Comparison of ENCODE assay signal across 30 mouse cellular contexts in the genomic region with DNA sequence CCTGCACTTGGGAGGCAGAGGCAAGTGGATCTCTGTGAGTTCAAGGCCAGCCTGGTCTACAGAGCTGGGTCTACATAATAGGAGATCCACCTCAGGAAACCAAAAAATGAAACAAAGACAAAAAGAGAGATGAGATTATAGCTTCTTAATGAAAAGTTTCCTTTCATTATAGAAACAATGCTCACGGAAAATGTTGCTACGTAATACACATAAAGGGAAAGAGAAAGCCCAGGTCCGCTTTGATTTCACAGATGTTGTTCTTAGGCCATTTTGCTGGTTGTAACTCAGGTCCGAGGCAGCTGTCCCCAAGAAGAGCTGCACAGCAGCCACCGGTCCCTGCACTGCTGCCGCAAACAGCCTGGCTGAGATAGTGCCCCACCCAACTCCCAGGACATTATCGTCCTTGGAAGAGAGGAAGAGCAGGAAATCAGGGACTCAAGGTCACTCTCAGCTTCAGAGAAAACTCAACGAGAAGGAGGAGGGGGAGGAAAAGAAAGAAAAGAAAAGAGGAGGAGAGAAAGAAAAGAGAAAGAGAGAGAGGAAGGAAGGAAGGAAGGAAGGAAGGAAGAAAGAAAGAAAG. TPM values are rescaled to one million over a fixed set of nuclear protein-coding genes. Genes with fewer than 3 reads are reported as not detected.
DNase-seq lines count a peak whose midpoint lies in the region; ATAC-seq and TF ChIP-seq lines count a peak whose summit lies in the region.
"Had no signal": no experiment of that assay in that cellular context is flagged by ENCODE, and none has a peak within 500 bp of the region (broad histone marks: within the 10 kb centered on the region; RNA-seq: fewer than 3 reads in every experiment).

No protein-coding gene starts in this region.

- intact Hi-C loops in gastrocnemius, adult 2 months (cut with DNase I): no loop called here

- H3K36me3 ChIP-seq in CH12.LX (replicated peaks in 1 of 2; ENCODE audit: control insufficient read depth in 1 of 2, insufficient read depth in 1 of 2, low read length in 1 of 2): no peaks in the 10 kb centered on the region
- no peaks in the 10 kb centered on the region for H3K36me3 ChIP-seq in macrophage (ENCODE audit: inconsistent target)
- H3K36me3 ChIP-seq: embryonic facial prominence, embryonic 12.5 days; forebrain, embryonic 15.5 days; limb, embryonic 12.5 days; midbrain, embryonic 12.5 days; neural tube, embryonic 12.5 days had no signal

- 0 out of 2 replicates have a peak overlapping the region, but pooled peaks have one; percentile 27 for H3K9ac ChIP-seq in CH12.LX (ENCODE audit: insufficient read depth, low read depth)
- H3K9ac ChIP-seq: embryonic facial prominence, embryonic 12.5 days; forebrain, embryonic 15.5 days; limb, embryonic 12.5 days; liver, postnatal 0 days; midbrain, embryonic 12.5 days; neural tube, embryonic 12.5 days had no signal

- no peak overlapping the region for H3K4me3 ChIP-seq in gastrocnemius, adult 2 months
- H3K4me3 ChIP-seq in CH12.LX (replicated peaks in 1 of 3; ENCODE audit: low read depth in 2 of 3, low read length in 2 of 3, poor library complexity in 1 of 3) (no peak overlapping the region), macrophage (ENCODE audit: inconsistent target) (no peak overlapping the region)
- H3K4me3 ChIP-seq: embryonic facial prominence, embryonic 12.5 days; erythroblast, embryonic 14.5 days; forebrain, embryonic 15.5 days; limb, embryonic 12.5 days; midbrain, embryonic 12.5 days; neural tube, embryonic 12.5 days had no signal

- peak overlapping the region; percentile 73 for H3K27ac ChIP-seq in gastrocnemius, adult 2 months
- H3K27ac ChIP-seq in CH12.LX (ENCODE audit: insufficient read depth, low read depth) (peak overlapping the region; percentile 71), macrophage (peak overlapping the region; percentile 80)
- H3K27ac ChIP-seq: embryonic facial prominence, embryonic 12.5 days; hindbrain, postnatal 0 days; kidney, postnatal 0 days; limb, embryonic 12.5 days; midbrain, embryonic 12.5 days; neural tube, embryonic 12.5 days had no signal

- TF ChIP-seq RAD21 in CH12.LX (IDR thresholded peaks at IDR 0.05; ENCODE audit: low read depth, low read length): no peak

- no peak for DNase-seq in gastrocnemius, adult 2 months
- no peak for DNase-seq in gastrocnemius, postnatal 10 days
- no peak for DNase-seq in CH12.LX (ENCODE audit: extremely low read depth)
- no peak for DNase-seq in adipocyte (ENCODE audit: low spot score)
- no peak for DNase-seq in kidney, adult 9 months
- DNase-seq: adrenal gland, adult 8-10 months; cerebellum, adult 2 months; cerebellum, postnatal 25 days; gastrocnemius, postnatal 36 days; heart, postnatal 10 days; kidney, adult 18-20 months; liver, postnatal 0 days; lung, postnatal 10 days; right cerebral cortex, postnatal 4 days; thymus, adult 18-20 months; thymus, postnatal 36 days had no signal

- no peak for TF ChIP-seq EP300 in CH12.LX (IDR thresholded peaks at IDR 0.05; ENCODE audit: low read length)

- TF ChIP-seq CTCF in gastrocnemius, adult 2 months (IDR thresholded peaks at IDR 0.05): no peak
- TF ChIP-seq CTCF in CH12.LX (conservative IDR thresholded peaks at IDR 0.05 in 1 of 2, IDR thresholded peaks at IDR 0.05 in 1 of 2; ENCODE audit: low read depth in 2 of 2, low read length in 2 of 2): no peak

- peak; percentile 11 for ATAC-seq in activated CD4-positive, CD25-positive, alpha-beta regulatory T cell, adult 4 months
- ATAC-seq in monocyte, adult 5-6 weeks (replicated peaks; ENCODE audit: insufficient number of reproducible peaks, low FRiP score, low TSS enrichment, poor library complexity, severe bottlenecking): no peak
- ATAC-seq: forebrain, embryonic 15.5 days; hindbrain, postnatal 0 days; liver, postnatal 0 days had no signal

- no peak for TF ChIP-seq POLR2A in CH12.LX (IDR thresholded peaks at IDR 0.05; ENCODE audit: low read depth, low read length)

- in situ Hi-C loops in CH12.LX (cut with MboI; ENCODE audit: low pct_ligation_motif_present, low pct_unique_long_range_greater_than_20kb, low sequenced_read_pairs): no loop called here

- no peaks in the 10 kb centered on the region for H3K79me2 ChIP-seq in CH12.LX (replicated peaks; ENCODE audit: control insufficient read depth, extremely low read depth, insufficient read depth, poor library complexity, severe bottlenecking)
- no peaks in the 10 kb centered on the region for H3K79me2 ChIP-seq in macrophage (ENCODE audit: inconsistent target)

- WGBS in macrophage (ENCODE audit: missing documents): 83% methylated on average over 8 of the region's 8 CpGs

- peaks cover 4% of the 10 kb centered on the region for H3K9me3 ChIP-seq in CH12.LX (replicated peaks; ENCODE audit: low read length)
- H3K9me3 ChIP-seq: forebrain, embryonic 15.5 days; limb, embryonic 12.5 days; midbrain, embryonic 12.5 days; neural tube, embryonic 12.5 days had no signal

- H3K4me2 ChIP-seq in CH12.LX (ENCODE audit: insufficient read depth, low read depth, poor library complexity, severe bottlenecking): 0 out of 2 replicates have a peak overlapping the region, but pooled peaks have one; percentile 24
- H3K4me2 ChIP-seq: embryonic facial prominence, embryonic 12.5 days; forebrain, embryonic 15.5 days; heart, embryonic 11.5 days; limb, embryonic 12.5 days; liver, embryonic 11.5 days; midbrain, embryonic 12.5 days; neural tube, embryonic 12.5 days had no signal

- H3K27me3 ChIP-seq in CH12.LX (replicated peaks): peaks cover 2% of the 10 kb centered on the region
- H3K27me3 ChIP-seq: embryonic facial prominence, embryonic 12.5 days; forebrain, embryonic 15.5 days; limb, embryonic 12.5 days; neural tube, embryonic 12.5 days had no signal

- dilution Hi-C loops in CH12.LX (cut with MboI; ENCODE audit: extremely low pct_ligation_motif_present, extremely low pct_unique_long_range_greater_than_20kb, low sequenced_read_pairs): no loop called here

- H3K4me1 ChIP-seq in CH12.LX (ENCODE audit: control insufficient read depth in 1 of 2, insufficient read depth in 2 of 2): peaks cover 22 to 64% of the 10 kb centered on the region in 2 experiments

TF ChIP-seq in CH12.LX, 34 proteins besides CTCF, POLR2A, EP300 and RAD21:
- TF ChIP-seq SIN3A (IDR thresholded peaks at IDR 0.05; ENCODE audit: low read length): peak; percentile 36; the same call in 1 of the 2 replicates
- TF ChIP-seq CHD1 (IDR thresholded peaks at IDR 0.05; ENCODE audit: low read depth, low read length): 0 out of 2 replicates have a peak, but pooled peaks have one; percentile 39
- no peak for TF ChIP-seq RCOR1 (conservative IDR thresholded peaks at IDR 0.05; ENCODE audit: low read depth, low read length)
- 0 out of 2 replicates have a peak, but pooled peaks have one; percentile 29 for TF ChIP-seq MEF2A (IDR thresholded peaks at IDR 0.05; ENCODE audit: borderline replicate concordance, low read depth, low read length)

RNA-seq across cellular contexts. Expression of a gene that starts 31.1 kb away (rescaled TPM):
- 1 to 10 TPM; 4.1 to 5.1 TPM for total RNA-seq in gastrocnemius, adult 2 months (2021)
- 10 to 100 TPM in 1 of 2 experiments, 1 to 10 TPM in 1; 9.4 to 10.7 TPM for total RNA-seq in gastrocnemius, postnatal 10 days (2021)
- total RNA-seq in CH12.LX (2012; rRNA removed) (not detected in 2 replicates), CH12.LX (2014; rRNA removed) (not detected in 2 replicates)
- polyA plus RNA-seq in CH12.LX (2012; ENCODE audit: insufficient read length, low read depth) (not detected in 2 replicates), macrophage (2018) (not detected in 3 replicates)
- polyA plus RNA-seq in activated CD4-positive, CD25-positive, alpha-beta regulatory T cell, adult 4 months (2017; shearing (Covaris generic)): 10 to 100 TPM in 1 of 2 experiments, 1 to 10 TPM in 1; 8.7 to 10.2 TPM
- not detected for total RNA-seq in macrophage (2018; cell fraction: chromatin; rRNA removed)
- under 1 TPM in 8 of 26 experiments, not detected in 18; 0.03 to 0.05 (median 0.05) TPM for total RNA-seq in macrophage (2018; cell fraction: cytosol; rRNA removed)
- total RNA-seq in macrophage (2018; cell fraction: nucleus; rRNA removed): not detected
- total RNA-seq in monocyte, adult 5-6 weeks (2017): not detected in 3 replicates
- total RNA-seq: megakaryocyte, adult 5-6 weeks had no signal
- polyA plus RNA-seq: erythroblast, embryonic 14.5 days had no signal

RNA-seq across cellular contexts. Expression of a gene that starts 50.7 kb away (rescaled TPM):
- total RNA-seq in gastrocnemius, adult 2 months (2021): 1 to 10 TPM; 4.3 to 6.4 TPM
- total RNA-seq in gastrocnemius, postnatal 10 days (2021): 1 to 10 TPM; 2.4 to 3.1 TPM
- total RNA-seq in CH12.LX (2012; rRNA removed) (1.4 and 2.2 TPM in 2 replicates), CH12.LX (2014; rRNA removed) (1.4 and 1.6 TPM in 2 replicates)
- polyA plus RNA-seq in CH12.LX (2012; ENCODE audit: insufficient read length, low read depth) (4.4 and 4.8 TPM in 2 replicates), macrophage (2018) (19.4 to 52.9 TPM (median 29.9 TPM) in 3 replicates)
- 10 to 100 TPM; 20.6 to 29.5 TPM for polyA plus RNA-seq in activated CD4-positive, CD25-positive, alpha-beta regulatory T cell, adult 4 months (2017; shearing (Covaris generic))
- total RNA-seq in macrophage (2018; cell fraction: chromatin; rRNA removed): 10 to 100 TPM in 21 of 26 experiments, 1 to 10 TPM in 5; 1.8 to 69.3 (median 37.4) TPM
- 10 to 100 TPM in 25 of 26 experiments, 1 to 10 TPM in 1; 9.7 to 75.5 (median 34.8) TPM for total RNA-seq in macrophage (2018; cell fraction: cytosol; rRNA removed)
- total RNA-seq in macrophage (2018; cell fraction: nucleus; rRNA removed): 100 to 1,000 TPM in 2 of 26 experiments, 10 to 100 TPM in 24; 11.0 to 113 (median 57.1) TPM
- total RNA-seq in monocyte, adult 5-6 weeks (2017): 36.2 to 60.6 TPM (median 43.2 TPM) in 3 replicates
